Mouse (Mus musculus): ENCODE measurements at regions not wholly inside any gene's neighbourhood (a gene's known extent, or its start where the extent isn't known, plus 50 kb on each side); places are given as distances from the start of the nearest gene placed in this dataset.

- Histone ChIP-seq H3K27me3 (ENCODE audit: control insufficient read depth, insufficient read depth, low read length) (no peaks in the 10 kb centered on the region), H3K4me1 (ENCODE audit: control insufficient read depth, insufficient read depth, insufficient read length) (peaks cover 25% of the 10 kb centered on the region), H3K4me3 (ENCODE audit: extremely low read depth, insufficient read depth, insufficient read length) (no peak overlapping the region), H3K36me3 (ENCODE audit: control insufficient read depth, insufficient read depth, low read length) (no peaks in the 10 kb centered on the region), H3K27ac (ENCODE audit: insufficient read depth, low read length) (no peak overlapping the region)
- peak in 1 of 2 experiments; percentile 73 for DNase-seq (ENCODE audit: low read depth in 1 of 2, low spot score in 2 of 2)
- TF ChIP-seq CTCF (IDR thresholded peaks at IDR 0.05; ENCODE audit: extremely low read depth, insufficient read depth, insufficient read length, insufficient replicate concordance) (no peak), POLR2A (IDR thresholded peaks at IDR 0.05; ENCODE audit: low read depth, low read length) (no peak)
- WGBS, result 78% methylated on average over 4 of the region's 4 CpGs
These were observed 137.5 kb upstream of the Map3k1 start for GRCm38 (mm10) chr13:111946271-111946670.

DNA sequence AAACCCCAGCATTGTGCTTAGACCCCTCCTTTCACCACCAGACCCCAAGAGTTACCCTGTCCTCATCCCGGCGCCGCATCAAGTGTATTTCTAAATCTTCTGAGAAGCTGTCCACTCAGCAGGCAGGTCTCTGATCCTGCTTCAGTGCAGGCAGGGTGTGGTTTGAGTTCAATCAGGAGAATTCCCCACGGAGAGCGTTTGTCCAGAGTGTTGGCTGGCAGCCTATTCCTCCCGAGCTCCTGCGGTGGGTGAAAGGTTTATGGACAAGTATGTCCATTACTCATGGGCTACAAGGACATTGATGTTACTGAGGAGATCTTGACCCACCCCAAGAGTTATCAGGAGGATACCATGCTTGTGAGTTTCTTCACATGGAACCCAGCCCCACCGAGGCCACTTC lies 138.0 kb upstream of the Map3k1 start:
- TF ChIP-seq POLR2A (IDR thresholded peaks at IDR 0.05; ENCODE audit: low read depth, low read length), result no peak
- TF ChIP-seq CTCF (IDR thresholded peaks at IDR 0.05; ENCODE audit: extremely low read depth, insufficient read depth, insufficient read length, insufficient replicate concordance), result no peak
- 93% methylated on average over 8 of the region's 8 CpGs for WGBS
- no peak for DNase-seq (ENCODE audit: low read depth in 1 of 2, low spot score in 2 of 2)

GRCm38 (mm10) chr13:111948395-111948794 lies 139.6 kb upstream of the Map3k1 start:
- Histone ChIP-seq H3K4me1 (ENCODE audit: control insufficient read depth, insufficient read depth, insufficient read length) (peaks cover 31% of the 10 kb centered on the region), H3K27ac (ENCODE audit: insufficient read depth, low read length) (no peak overlapping the region), H3K36me3 (ENCODE audit: control insufficient read depth, insufficient read depth, low read length) (no peaks in the 10 kb centered on the region), H3K27me3 (ENCODE audit: control insufficient read depth, insufficient read depth, low read length) (no peaks in the 10 kb centered on the region), H3K4me3 (ENCODE audit: extremely low read depth, insufficient read depth, insufficient read length) (no peak overlapping the region)
- no peak for TF ChIP-seq CTCF (IDR thresholded peaks at IDR 0.05; ENCODE audit: extremely low read depth, insufficient read depth, insufficient read length, insufficient replicate concordance)
- no peak for TF ChIP-seq POLR2A (IDR thresholded peaks at IDR 0.05; ENCODE audit: low read depth, low read length)
- WGBS, result 81% methylated on average over 3 of the region's 3 CpGs
- DNase-seq (ENCODE audit: low read depth in 1 of 2, low spot score in 2 of 2), result no peak

More for the DNA sequence above, 138.0 kb upstream of the Map3k1 start:
- Histone ChIP-seq H3K4me3 (ENCODE audit: extremely low read depth, insufficient read depth, insufficient read length) (no peak overlapping the region), H3K4me1 (ENCODE audit: control insufficient read depth, insufficient read depth, insufficient read length) (peaks cover 24% of the 10 kb centered on the region), H3K36me3 (ENCODE audit: control insufficient read depth, insufficient read depth, low read length) (no peaks in the 10 kb centered on the region), H3K27me3 (ENCODE audit: control insufficient read depth, insufficient read depth, low read length) (no peaks in the 10 kb centered on the region), H3K27ac (ENCODE audit: insufficient read depth, low read length) (no peak overlapping the region)

DNA sequence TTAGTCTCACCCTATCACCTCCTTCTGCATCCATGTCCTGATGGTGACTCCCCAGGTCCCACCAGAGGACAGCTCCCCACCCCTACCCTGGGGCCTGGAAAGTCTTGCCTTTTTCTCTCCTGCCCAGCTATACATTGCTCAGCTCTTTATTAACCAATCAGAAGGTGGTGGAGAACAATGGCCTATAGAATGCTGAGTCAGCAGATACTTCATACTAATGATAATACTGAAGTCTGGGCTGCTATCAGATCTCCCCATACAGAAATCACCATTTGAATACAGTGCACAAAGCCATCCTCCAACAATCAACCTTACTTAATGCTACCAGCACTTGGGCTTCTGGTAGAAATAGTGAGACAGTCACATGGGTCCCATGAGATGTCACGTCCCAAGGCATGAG lies 141.2 kb upstream of the Map3k1 start:
- TF ChIP-seq CTCF (IDR thresholded peaks at IDR 0.05; ENCODE audit: extremely low read depth, insufficient read depth, insufficient read length, insufficient replicate concordance), result no peak
- no peak for TF ChIP-seq POLR2A (IDR thresholded peaks at IDR 0.05; ENCODE audit: low read depth, low read length)
- no peak overlapping the region for H3K4me3 ChIP-seq (ENCODE audit: extremely low read depth, insufficient read depth, insufficient read length)
- WGBS, result 91% methylated on average over 1 of the region's 1 CpGs
- H3K36me3 ChIP-seq (ENCODE audit: control insufficient read depth, insufficient read depth, low read length), result no peaks in the 10 kb centered on the region
- H3K27ac ChIP-seq (ENCODE audit: insufficient read depth, low read length), result no peak overlapping the region
- no peak for DNase-seq (ENCODE audit: low read depth in 1 of 2, low spot score in 2 of 2)
- peaks cover 24% of the 10 kb centered on the region for H3K4me1 ChIP-seq (ENCODE audit: control insufficient read depth, insufficient read depth, insufficient read length)
- H3K27me3 ChIP-seq (ENCODE audit: control insufficient read depth, insufficient read depth, low read length), result no peaks in the 10 kb centered on the region

DNA sequence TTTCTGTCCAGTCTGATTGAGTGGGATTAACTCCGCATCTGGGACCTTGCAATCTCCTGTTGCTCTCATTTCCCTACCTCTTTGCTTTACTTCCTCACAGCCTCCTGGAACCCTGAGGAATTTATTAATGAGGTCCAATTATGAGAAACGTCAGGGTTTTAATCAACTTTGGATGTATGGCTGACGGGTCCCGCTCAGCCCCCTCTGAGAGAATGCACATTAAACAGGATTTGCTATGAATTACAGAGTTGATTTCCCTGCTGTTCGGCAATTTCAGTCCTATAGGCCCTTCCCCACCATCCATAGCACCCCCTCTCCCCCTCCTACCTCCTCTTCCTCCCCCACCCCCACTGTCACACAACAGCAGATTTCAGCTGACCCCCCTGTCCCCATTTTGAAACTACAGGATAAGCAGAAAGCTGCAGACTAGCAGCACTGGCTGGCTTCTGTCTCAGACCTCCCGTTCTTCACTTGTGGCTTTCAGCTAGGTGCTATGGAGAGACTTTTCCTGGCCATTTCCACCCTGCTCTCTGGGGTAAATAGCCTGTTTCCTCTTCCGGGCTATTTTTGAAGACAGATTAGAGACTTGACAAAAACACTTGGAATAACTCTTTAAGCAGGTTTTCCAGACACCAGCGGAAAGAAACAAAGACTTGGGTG lies 145.2 kb upstream of the Map3k1 start:
- no peak overlapping the region for H3K4me3 ChIP-seq (ENCODE audit: extremely low read depth, insufficient read depth, insufficient read length)
- WGBS, result 69% methylated on average over 8 of the region's 8 CpGs
- H3K36me3 ChIP-seq (ENCODE audit: control insufficient read depth, insufficient read depth, low read length), result no peaks in the 10 kb centered on the region
- TF ChIP-seq CTCF (IDR thresholded peaks at IDR 0.05; ENCODE audit: extremely low read depth, insufficient read depth, insufficient read length, insufficient replicate concordance), result no peak
- TF ChIP-seq POLR2A (IDR thresholded peaks at IDR 0.05; ENCODE audit: low read depth, low read length), result no peak
- no peak overlapping the region for H3K27ac ChIP-seq (ENCODE audit: insufficient read depth, low read length)
- no peak for DNase-seq (ENCODE audit: low read depth in 1 of 2, low spot score in 2 of 2)
- H3K27me3 ChIP-seq (ENCODE audit: control insufficient read depth, insufficient read depth, low read length), result no peaks in the 10 kb centered on the region
- H3K4me1 ChIP-seq (ENCODE audit: control insufficient read depth, insufficient read depth, insufficient read length), result peaks cover 22% of the 10 kb centered on the region; the same call in 1 of the 2 replicates

GRCm38 (mm10) chr13:111954520-111954884 lies 145.7 kb upstream of the Map3k1 start:
- no peak for DNase-seq (ENCODE audit: low read depth in 1 of 2, low spot score in 2 of 2)
- TF ChIP-seq CTCF (IDR thresholded peaks at IDR 0.05; ENCODE audit: extremely low read depth, insufficient read depth, insufficient read length, insufficient replicate concordance), result no peak
- no peak for TF ChIP-seq POLR2A (IDR thresholded peaks at IDR 0.05; ENCODE audit: low read depth, low read length)
- Histone ChIP-seq H3K27ac (ENCODE audit: insufficient read depth, low read length) (no peak overlapping the region), H3K4me1 (ENCODE audit: control insufficient read depth, insufficient read depth, insufficient read length) (peaks cover 21% of the 10 kb centered on the region; the same call in 1 of the 2 replicates), H3K4me3 (ENCODE audit: extremely low read depth, insufficient read depth, insufficient read length) (no peak overlapping the region), H3K36me3 (ENCODE audit: control insufficient read depth, insufficient read depth, low read length) (no peaks in the 10 kb centered on the region), H3K27me3 (ENCODE audit: control insufficient read depth, insufficient read depth, low read length) (no peaks in the 10 kb centered on the region)
- WGBS, result 20% methylated on average over 6 of the region's 6 CpGs

DNA sequence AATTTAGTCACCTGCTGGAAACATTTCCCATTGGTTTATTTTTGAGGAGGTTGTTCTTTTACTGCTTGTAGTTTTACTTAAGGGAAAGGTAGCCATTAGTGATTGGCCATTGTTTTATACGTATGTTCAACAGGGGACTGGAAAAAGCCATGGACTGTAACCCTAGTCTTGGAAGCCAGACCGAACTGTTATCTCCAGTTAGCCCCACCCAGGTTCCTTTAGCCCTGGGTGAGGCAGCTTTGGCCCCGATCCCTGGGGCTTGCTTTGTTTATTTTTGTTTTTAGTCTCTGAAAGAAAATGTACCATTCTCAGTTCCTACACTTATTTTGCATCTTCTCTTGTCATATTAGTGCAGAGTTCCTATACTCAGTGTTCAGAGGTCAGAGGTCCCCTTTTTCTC lies 148.3 kb upstream of the Map3k1 start:
- Histone ChIP-seq H3K4me1 (ENCODE audit: control insufficient read depth, insufficient read depth, insufficient read length) (peaks cover 20% of the 10 kb centered on the region; the same call in 1 of the 2 replicates), H3K36me3 (ENCODE audit: control insufficient read depth, insufficient read depth, low read length) (no peaks in the 10 kb centered on the region), H3K27ac (ENCODE audit: insufficient read depth, low read length) (no peak overlapping the region), H3K4me3 (ENCODE audit: extremely low read depth, insufficient read depth, insufficient read length) (no peak overlapping the region), H3K27me3 (ENCODE audit: control insufficient read depth, insufficient read depth, low read length) (no peaks in the 10 kb centered on the region)
- TF ChIP-seq POLR2A (IDR thresholded peaks at IDR 0.05; ENCODE audit: low read depth, low read length), result no peak
- no peak for TF ChIP-seq CTCF (IDR thresholded peaks at IDR 0.05; ENCODE audit: extremely low read depth, insufficient read depth, insufficient read length, insufficient replicate concordance)
- 71% methylated on average over 3 of the region's 3 CpGs for WGBS
- DNase-seq (ENCODE audit: low read depth in 1 of 2, low spot score in 2 of 2), result no peak

All from spleen, adult 2 months (tissue).